Mouse (Mus musculus) gastrocnemius, postnatal 10 days (tissue): ENCODE data around the gene Med22. TPM values are rescaled to one million over a fixed set of nuclear protein-coding genes. Genes with fewer than 3 reads are reported as not detected.

Source experiments
- DNase-seq: peaks from one replicate; pipeline ENCODE4 v3.0.0; 2021; ENCODE audit warnings: mixed read lengths
- long read RNA-seq, 2 experiments: library from polyadenylated mRNA; stranded (forward); transcript quantifications; one replicate each; pipeline ENCODE4 v2.0.0; 2021
- total RNA-seq, 2 experiments: library from RNA; stranded (reverse); gene quantifications; 2 replicates each; pipeline ENCODE4 v1.2.3; 2021

Med22 gene
- total RNA-seq: 10 to 100 TPM; 21.9 to 22.8 TPM
- long read RNA-seq, experiment 1, transcript Med22-202 (3 exons, 3,506 nt): minor isoform, 10 of 27 reads
- long read RNA-seq, experiment 1, transcript Med22-201 (4 exons, 973 nt): major isoform, 14 of 27 reads
- long read RNA-seq, experiment 1, partial matches to known transcripts: 0 of 27 reads
- long read RNA-seq, experiment 1, other reads (novel, unspliced or antisense): 3 of 27 reads
- long read RNA-seq, experiment 2, transcript Med22-201 (4 exons, 973 nt): major isoform, 23 of 29 reads
- long read RNA-seq, experiment 2, partial matches to known transcripts: 0 of 29 reads
- long read RNA-seq, experiment 2, other reads (novel, unspliced or antisense): 4 of 29 reads

- peak; percentile 100 for DNase-seq
Observed at GRCm38 (mm10) chr2:26910124-26910993, at the start of gene Med22, which contains the start of gene Rpl7a. TSS of gene Med22 (minus strand) at chr2:26910677. TSS of gene Rpl7a (plus strand) at chr2:26910764.

GRCm38 (mm10) chr2:26957488-26957859 lies 47.0 kb upstream of the Med22 start:
- DNase-seq: no peak

- DNase-seq: no peak
Observed at GRCm38 (mm10) chr2:26956811-26957487, 46.5 kb upstream of the Med22 start.

GRCm38 (mm10) chr2:26954735-26955395 lies 44.4 kb upstream of the Med22 start:
- no peak for DNase-seq

GRCm38 (mm10) chr2:26952866-26953265 lies 42.4 kb upstream of the Med22 start:
- no peak for DNase-seq

GRCm38 (mm10) chr2:26952193-26952592 lies 41.7 kb upstream of the Med22 start:
- no peak for DNase-seq

- no peak for DNase-seq
Observed at GRCm38 (mm10) chr2:26951346-26951905, 40.9 kb upstream of the Med22 start.

- DNase-seq: no peak
Observed at GRCm38 (mm10) chr2:26950411-26950810, 39.9 kb upstream of the Med22 start.

GRCm38 (mm10) chr2:26943253-26943652 lies 32.8 kb upstream of the Med22 start:
- no peak for DNase-seq

GRCm38 (mm10) chr2:26941539-26941938 lies 31.1 kb upstream of the Med22 start:
- DNase-seq: no peak

GRCm38 (mm10) chr2:26936425-26936824 lies 25.9 kb upstream of the Med22 start:
- DNase-seq: no peak

GRCm38 (mm10) chr2:26935286-26935685 lies 24.8 kb upstream of the Med22 start:
- no peak for DNase-seq

- peak; percentile 94 for DNase-seq
Observed at GRCm38 (mm10) chr2:26933304-26934055, 23.0 kb upstream of the Med22 start, which contains the start of the genes Surf4 and Stkld1. TSS of gene Surf4 (minus strand) at chr2:26933928. TSS of gene Stkld1 (plus strand) at chr2:26934047.

GRCm38 (mm10) chr2:26932473-26933303 lies 22.2 kb upstream of the Med22 start:
- DNase-seq: no peak

GRCm38 (mm10) chr2:26930390-26930789 lies 19.9 kb upstream of the Med22 start:
- DNase-seq: peak; percentile 52

GRCm38 (mm10) chr2:26927745-26928476 lies 17.4 kb upstream of the Med22 start:
- no peak for DNase-seq

GRCm38 (mm10) chr2:26921784-26922183 lies 11.3 kb upstream of the Med22 start:
- DNase-seq: no peak

- DNase-seq: no peak
Observed at GRCm38 (mm10) chr2:26920190-26920855, 9.8 kb upstream of the Med22 start.

- DNase-seq: no peak
Observed at GRCm38 (mm10) chr2:26919684-26920083, 9.2 kb upstream of the Med22 start.
